Mouse (Mus musculus): ENCODE measurements at regions not wholly inside any gene's neighbourhood (a gene's known extent, or its start where the extent isn't known, plus 50 kb on each side); places are given as distances from the start of the nearest gene placed in this dataset.

DNA sequence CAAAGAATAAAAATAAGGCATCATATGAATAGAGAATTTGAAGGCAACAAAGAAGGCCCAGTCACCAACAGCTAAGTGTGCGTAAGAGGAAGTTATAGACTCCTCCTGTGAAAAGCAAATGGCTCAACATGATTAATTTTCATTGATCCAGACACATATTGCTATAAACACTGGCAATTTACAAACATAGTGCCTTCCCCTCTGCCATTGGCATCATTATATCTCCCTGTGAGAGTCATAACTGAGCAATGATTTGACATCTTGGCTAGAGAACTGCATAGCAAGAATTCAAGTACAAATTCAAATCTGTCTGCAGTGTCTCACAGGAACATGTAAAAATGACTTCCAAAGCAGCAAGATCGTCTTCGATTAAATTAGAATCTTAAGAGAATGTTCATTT, 167.2 kb upstream of the Mbnl1 start:
- Histone ChIP-seq H3K9ac (ENCODE audit: control insufficient read depth, low read depth, low read length, poor library complexity, severe bottlenecking) (no peak overlapping the region), H3K4me1 (ENCODE audit: control insufficient read depth in 1 of 2, insufficient read depth in 2 of 2, low read length in 2 of 2) (peaks cover 0 to under 1% of the 10 kb centered on the region in 2 experiments; a peak in 1 of 4 replicates), H3K79me2 (ENCODE audit: control insufficient read depth, insufficient read depth, low read length, poor library complexity) (no peaks in the 10 kb centered on the region), H3K27me3 (ENCODE audit: control insufficient read depth in 1 of 2, insufficient read depth in 2 of 2, low read length in 2 of 2) (no peaks in the 10 kb centered on the region), H3K9me3 (replicated peaks; ENCODE audit: insufficient read depth, low read length) (no peaks in the 10 kb centered on the region), H3K27ac (ENCODE audit: control insufficient read depth, low read depth, low read length) (no peak overlapping the region), H3K36me3 (ENCODE audit: control insufficient read depth in 1 of 2, insufficient read depth in 2 of 2, low read length in 2 of 2) (no peaks in the 10 kb centered on the region), H3K4me3 (ENCODE audit: control insufficient read depth in 1 of 2, insufficient read depth in 1 of 2, low read depth in 2 of 2, low read length in 2 of 2) (no peak overlapping the region)
- DNase-seq (ENCODE audit: low read depth, low spot score): no peak
- TF ChIP-seq MEF2A (IDR thresholded peaks at IDR 0.05; ENCODE audit: extremely low read depth, insufficient replicate concordance, low read depth, low read length, poor library complexity, severe bottlenecking) (no peak), EP300 (IDR thresholded peaks at IDR 0.05; ENCODE audit: low read depth in 1 of 2, low read length in 2 of 2) (no peak), GATA1 (IDR thresholded peaks at IDR 0.05; ENCODE audit: low read depth, low read length) (no peak), ZC3H11A (IDR thresholded peaks at IDR 0.05; ENCODE audit: low read depth, low read length) (no peak), BHLHE40 (IDR thresholded peaks at IDR 0.05; ENCODE audit: borderline replicate concordance, low read depth, low read length) (no peak), MAX (IDR thresholded peaks at IDR 0.05; ENCODE audit: low read length) (no peak), RCOR1 (IDR thresholded peaks at IDR 0.05; ENCODE audit: low read depth, low read length) (no peak), ZKSCAN1 (IDR thresholded peaks at IDR 0.05; ENCODE audit: low read depth, low read length) (no peak), ELF1 (IDR thresholded peaks at IDR 0.05; ENCODE audit: low read depth, low read length) (no peak), MXI1 (IDR thresholded peaks at IDR 0.05; ENCODE audit: low read depth, low read length) (no peak)

DNA sequence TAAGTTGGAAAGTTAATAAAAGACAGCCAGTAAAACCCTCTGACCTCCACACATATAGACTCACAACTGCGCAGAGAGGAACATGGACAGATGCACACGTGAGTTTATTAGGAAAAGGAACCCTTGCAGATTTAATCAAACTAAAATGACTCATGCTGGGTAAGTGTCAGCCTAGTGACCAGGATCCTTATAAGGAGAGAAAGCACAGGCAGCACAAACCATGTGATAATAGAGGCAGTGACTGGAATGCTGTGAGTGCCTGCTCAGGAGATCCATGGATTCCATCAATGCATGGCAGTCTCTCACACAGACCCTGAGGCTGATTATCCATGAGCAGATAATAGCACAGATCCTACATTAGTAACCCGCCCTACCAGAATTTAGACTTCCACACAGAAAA, 162.2 kb upstream of the Mbnl1 start:
- no peak for DNase-seq (ENCODE audit: low read depth, low spot score)
- Histone ChIP-seq H3K27me3 (ENCODE audit: control insufficient read depth in 1 of 2, insufficient read depth in 2 of 2, low read length in 2 of 2) (no peaks in the 10 kb centered on the region), H3K36me3 (ENCODE audit: control insufficient read depth in 1 of 2, insufficient read depth in 2 of 2, low read length in 2 of 2) (no peaks in the 10 kb centered on the region), H3K9me3 (replicated peaks; ENCODE audit: insufficient read depth, low read length) (no peaks in the 10 kb centered on the region), H3K79me2 (ENCODE audit: control insufficient read depth, insufficient read depth, low read length, poor library complexity) (no peaks in the 10 kb centered on the region), H3K4me1 (ENCODE audit: control insufficient read depth in 1 of 2, insufficient read depth in 2 of 2, low read length in 2 of 2) (0 out of 4 replicates have a peak, but pooled peaks cover 0 to 2% of the 10 kb centered on the region in 2 experiments), H3K27ac (ENCODE audit: control insufficient read depth, low read depth, low read length) (no peak overlapping the region), H3K4me3 (ENCODE audit: control insufficient read depth in 1 of 2, insufficient read depth in 1 of 2, low read depth in 2 of 2, low read length in 2 of 2) (no peak overlapping the region), H3K9ac (ENCODE audit: control insufficient read depth, low read depth, low read length, poor library complexity, severe bottlenecking) (no peak overlapping the region)
- TF ChIP-seq POLR2A (IDR thresholded peaks at IDR 0.05; ENCODE audit: control insufficient read depth in 1 of 2, insufficient read depth in 1 of 2, low read depth in 1 of 2, low read length in 2 of 2, poor library complexity in 1 of 2) (no peak), TAL1 (IDR thresholded peaks at IDR 0.05; ENCODE audit: low read length) (no peak), BHLHE40 (IDR thresholded peaks at IDR 0.05; ENCODE audit: borderline replicate concordance, low read depth, low read length) (0 out of 2 replicates have a peak, but pooled peaks have one; percentile 11), RAD21 (IDR thresholded peaks at IDR 0.05; ENCODE audit: low read depth, low read length) (no peak), JUND (IDR thresholded peaks at IDR 0.05; ENCODE audit: low read depth, low read length) (no peak), HCFC1 (IDR thresholded peaks at IDR 0.05; ENCODE audit: low read depth, low read length) (no peak), NRF1 (IDR thresholded peaks at IDR 0.05; ENCODE audit: insufficient read depth, low read depth, low read length, poor library complexity, severe bottlenecking) (no peak), MYC (IDR thresholded peaks at IDR 0.05; ENCODE audit: low read depth, low read length) (no peak)
